Mouse (Mus musculus): ENCODE data around the gene Cpne8.

- TF ChIP-seq CTCF (IDR thresholded peaks at IDR 0.05; ENCODE audit: borderline replicate concordance, insufficient read depth, low read length) (no peak), POLR2A (IDR thresholded peaks at IDR 0.05; ENCODE audit: low read depth, low read length) (no peak)
Measured at GRCm38 (mm10) chr15:90607181-90607580, 72.1 kb downstream of the Cpne8 start.

All from embryonic fibroblast, embryonic 13.5 days (primary cell).